Mouse (Mus musculus): ENCODE measurements around the gene E030018B13Rik.

E030018B13Rik gene

DNA sequence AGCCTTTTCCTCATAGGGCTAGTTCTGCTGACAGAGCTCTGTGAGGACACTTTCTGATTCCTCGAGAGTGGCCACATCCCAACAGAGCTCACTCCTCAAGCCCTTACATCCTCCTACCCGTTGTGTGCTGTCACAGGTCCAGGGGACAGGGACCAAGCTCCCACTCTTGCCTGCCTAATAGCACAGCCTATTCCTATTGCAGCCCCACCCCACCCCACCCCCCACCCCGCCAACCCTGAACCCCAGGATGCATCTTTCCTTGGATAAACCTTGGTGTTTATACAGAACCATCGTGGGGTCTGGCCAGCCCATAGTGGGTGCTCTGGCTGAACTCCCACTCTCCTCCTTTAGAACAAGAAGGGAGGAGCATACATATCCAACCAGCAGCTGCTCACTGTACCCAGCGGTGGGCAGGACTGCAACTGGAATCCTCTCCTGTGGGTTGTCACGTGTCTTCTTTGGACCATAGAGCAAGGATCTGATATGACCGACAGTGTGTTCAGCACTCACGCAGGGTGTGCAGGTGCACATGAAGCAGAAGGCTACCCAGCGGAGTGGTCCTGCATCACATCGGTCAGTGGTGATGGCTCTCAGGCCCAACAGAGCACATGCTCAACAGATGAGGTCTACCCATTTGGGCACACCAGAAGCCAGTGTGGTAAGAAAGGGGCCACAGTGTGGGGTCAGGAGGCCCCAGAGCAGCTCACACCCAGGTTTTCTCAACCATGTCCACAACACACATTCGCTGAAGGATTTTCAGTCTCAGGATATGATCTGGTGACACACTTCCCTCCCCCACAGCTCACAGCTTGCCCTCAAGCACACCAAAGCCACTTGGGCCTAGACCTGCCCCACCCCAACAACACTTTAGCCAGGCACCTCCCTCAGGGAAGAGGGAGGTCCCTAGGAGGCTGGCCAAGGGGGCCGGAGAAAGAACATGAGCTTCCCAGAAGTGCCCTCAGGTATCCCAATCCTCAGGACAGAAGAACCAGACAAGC is 2.4 kb downstream of the E030018B13Rik start:
- DNase-seq, result no peak

DNA sequence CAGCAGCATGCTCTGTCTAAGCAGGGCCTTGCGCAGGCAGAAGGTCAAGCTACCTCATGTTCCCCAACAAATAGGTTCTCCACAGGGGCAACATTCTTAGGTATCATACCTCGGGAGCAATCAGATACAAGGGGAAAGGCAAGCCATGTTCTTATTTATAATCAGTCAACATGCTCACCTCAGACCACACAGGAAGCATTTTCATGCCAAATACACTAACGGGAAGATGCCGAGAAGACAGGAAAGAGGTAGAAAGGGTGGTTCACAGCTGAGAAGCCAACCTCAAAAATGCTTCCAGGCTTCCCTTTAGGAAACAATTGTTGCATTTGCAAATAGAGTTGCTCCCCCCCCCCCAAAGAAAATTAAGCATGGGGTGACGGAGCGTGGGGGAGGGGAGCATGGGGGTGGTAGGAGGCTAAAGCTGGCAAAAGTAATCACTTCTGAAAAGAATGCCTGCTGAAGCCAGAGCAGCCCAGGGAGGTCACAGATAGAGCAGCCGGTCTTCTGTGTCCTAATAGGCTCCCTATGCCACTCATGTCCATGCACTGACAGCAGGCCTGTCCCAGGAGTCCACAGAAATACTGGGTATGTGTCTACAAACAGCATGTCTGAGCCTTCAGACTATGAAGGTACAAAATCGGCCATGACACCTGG is 5.4 kb downstream of the E030018B13Rik start:
- DNase-seq, result no peak

DNA sequence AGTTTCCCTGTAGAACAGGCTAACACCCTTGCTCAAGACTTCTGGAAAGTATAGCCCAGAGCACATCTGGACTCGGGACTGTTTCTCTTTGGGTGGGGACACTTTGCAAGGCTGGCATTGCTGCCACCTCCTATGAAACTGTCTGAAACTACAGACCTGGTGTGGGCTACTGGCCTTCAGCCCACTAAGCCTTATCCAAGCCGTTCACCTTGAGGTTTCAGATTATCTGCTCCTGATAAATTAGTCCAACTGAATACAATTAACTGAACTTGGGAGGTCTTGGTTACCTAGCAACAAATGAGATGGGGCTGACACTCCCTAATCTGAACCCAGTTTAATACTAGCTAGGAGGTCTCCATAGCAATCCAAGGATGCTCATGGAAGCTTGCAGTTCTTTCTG is 5.9 kb downstream of the E030018B13Rik start:
- no peak for DNase-seq

DNA sequence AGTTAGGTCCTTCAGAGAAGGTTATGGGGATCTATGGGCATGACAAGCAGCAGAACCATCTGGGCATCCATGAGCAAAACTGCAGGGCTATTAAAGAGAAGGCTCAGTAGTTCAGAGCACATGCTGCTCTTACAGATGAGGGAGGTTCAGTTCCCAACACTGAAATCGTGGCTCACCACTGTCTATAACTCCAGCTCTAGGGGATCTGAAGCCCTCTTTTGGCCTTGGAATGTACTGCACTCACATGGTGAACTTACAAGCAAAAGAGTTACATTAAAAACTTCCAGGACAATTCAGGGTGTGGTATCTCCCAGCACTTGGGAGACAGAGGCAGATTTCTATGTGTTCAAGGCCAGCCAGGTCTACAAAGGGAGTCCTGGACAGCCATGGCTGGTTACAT is 6.3 kb downstream of the E030018B13Rik start:
- DNase-seq, result no peak

DNA sequence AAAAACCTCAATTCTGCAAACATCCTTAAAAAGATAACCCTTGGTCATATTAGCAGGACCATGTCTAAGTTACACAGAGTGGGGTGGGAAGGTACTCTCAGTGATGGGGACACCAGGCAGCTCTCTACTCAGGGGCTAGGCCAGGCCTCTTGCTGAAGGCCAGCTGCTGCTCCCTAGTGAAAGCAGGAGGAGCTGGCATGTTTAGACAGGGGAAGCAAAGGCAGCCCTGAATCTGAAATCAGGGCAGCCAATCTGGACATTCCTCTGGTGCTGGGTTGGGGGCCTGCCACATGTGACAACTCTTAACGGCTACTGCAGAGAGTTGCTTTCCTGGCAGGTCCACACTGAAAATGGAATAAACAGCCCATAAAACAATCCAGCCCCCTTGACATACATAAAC is 7.5 kb downstream of the E030018B13Rik start:
- no peak for DNase-seq

DNA sequence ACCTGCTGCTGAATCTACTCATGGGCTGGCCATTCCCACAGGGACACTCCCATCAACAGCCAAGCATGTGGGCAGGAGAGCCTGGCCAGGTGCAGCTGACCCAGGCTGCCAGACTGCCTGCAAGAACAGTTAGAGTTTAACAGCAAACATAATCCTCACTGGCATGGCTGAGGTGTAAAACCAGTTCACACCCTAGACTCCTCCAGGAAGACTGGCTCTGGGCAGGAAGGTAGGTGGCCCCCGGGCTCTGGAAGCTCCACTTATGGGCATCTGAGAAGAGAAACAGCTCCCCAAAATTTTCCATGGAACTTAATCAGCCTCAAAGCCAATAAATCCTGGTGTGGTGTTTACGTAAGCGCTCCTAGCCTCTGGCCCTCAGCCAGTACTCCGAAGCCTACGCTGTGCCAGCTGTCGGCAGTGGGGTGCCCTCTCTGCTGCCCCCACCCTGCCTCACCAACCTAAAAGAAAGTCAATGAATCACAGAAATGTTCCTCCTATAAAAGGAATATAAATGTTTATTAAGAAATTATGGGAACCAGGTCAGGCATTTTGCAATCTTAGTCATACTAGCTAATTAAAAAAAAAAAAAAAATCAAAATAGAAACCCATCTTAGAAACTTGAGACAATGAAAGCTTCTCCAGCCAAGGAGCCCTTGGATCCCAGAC is 8.2 kb downstream of the E030018B13Rik start:
- DNase-seq, result peak; percentile 82

DNA sequence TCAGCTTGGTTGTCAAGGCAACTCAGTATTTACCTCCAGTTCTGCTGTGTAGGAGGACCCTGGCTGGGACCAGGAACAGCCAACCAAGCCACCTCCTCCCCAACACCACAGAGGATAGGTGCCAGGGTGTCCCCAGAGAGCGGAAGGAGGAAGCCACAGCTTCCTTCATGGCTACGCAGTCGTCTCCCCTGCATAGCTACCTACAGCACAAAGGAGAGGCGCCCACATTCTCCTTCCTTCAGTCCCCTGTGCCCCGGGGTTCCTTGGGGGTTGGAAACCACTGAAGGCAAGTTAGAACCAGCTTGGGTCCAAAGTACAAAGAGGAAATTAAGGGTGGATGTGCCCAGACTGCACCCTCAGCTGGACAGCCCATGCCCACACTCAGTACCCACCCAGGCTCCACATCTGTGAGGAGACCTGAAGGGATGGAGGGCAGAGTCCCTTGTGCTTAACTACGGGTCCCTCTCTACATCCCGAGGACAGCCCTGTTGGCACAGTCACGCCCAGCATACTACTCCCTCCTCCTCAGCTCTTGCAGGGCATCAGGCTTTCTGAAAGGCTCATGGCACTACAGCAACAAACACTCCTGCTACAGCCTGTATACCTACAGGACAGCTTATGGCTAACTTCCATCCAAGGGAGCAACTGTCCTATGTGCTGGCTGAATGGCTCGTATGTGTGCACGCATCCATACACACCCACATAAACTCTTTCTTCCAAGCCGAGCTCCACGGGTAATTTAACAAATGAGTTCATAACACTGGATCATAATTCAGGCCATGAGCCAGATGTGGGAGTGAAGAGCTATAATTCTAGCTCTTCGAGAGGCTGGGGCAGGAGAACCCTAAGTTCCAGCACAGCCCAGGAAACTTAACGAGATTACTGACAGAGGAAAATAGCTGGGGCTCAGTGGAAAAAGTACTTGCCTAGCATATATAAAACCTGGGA is 9.0 kb downstream of the E030018B13Rik start:
- DNase-seq, result no peak

DNA sequence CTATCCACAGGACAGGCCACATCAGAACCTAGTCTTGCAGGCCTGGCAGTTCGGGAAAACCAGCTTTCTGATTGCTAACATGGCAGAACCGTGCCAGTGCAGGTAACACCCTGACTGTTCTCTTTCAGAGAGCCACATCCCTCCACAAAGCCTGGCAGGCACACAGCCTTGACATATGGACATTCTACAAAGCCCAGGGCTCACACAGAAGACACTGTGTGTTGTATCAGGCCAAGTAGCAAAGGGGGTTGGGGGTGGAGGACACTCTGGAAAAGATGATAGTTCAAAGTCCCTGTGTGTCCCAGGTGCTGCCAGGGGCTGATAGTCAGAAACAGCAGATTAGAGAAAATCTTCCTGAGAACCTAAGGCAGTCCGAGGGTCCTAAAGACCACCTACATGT is 9.8 kb downstream of the E030018B13Rik start:
- peak; percentile 75 for DNase-seq

DNA sequence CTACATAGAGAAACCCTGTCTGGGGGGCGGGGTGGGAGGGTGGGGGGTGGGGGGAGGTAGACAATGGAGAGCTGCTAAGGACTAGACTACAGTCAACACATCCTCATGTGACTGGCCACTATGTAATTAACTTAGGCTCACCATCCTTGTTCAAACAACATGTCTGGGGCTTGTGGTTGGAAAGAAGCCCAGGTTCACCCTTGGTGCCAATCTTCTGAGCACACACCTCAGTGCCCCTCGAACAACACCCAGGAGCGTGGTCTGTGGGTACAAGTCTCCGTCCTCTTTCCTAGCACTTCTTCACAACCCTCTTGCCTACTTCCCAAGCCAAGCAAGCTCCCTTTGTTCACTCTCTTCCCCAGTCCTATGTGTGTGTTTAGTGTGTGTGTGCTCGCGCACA is 10.5 kb downstream of the E030018B13Rik start:
- DNase-seq, result no peak

DNA sequence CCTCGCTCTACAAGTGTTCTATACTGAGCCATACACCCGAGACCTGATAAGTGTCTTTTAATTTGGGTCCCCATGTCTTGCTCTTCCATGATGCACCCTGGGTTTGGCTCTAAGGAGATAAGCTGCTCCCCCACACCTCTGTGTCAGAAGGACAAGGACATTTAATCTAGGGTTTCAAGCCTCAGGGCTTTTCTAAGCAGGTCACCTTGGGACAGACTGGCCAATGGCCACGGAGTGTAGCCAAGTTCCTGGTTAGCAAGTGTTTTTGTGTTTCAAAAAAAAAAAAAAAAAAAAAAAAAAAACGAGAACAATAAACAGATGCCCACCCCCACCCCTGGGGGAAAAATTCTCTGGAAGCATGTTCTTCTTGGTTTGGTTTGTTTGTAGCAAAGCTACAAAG is 12.4 kb downstream of the E030018B13Rik start:
- DNase-seq, result peak; percentile 74

DNA sequence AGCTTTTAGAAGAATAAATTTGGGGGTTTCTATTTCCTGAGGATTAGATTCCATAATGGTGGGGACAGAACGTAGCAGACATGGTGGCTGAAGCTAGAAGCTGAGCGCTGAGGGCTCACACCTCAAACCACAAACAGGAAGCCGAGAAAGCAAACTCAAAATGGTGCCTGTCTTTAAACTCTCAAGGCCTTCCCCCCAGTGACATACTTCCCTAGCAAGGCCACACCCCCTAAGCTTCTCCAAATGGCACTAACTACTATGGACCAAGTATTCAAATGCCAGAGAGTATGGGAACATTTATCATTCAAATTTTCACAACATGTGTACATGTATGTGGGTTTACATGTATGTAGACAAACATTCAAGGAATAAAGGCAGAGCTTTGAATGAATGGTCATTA is 13.5 kb downstream of the E030018B13Rik start:
- DNase-seq, result no peak

DNA sequence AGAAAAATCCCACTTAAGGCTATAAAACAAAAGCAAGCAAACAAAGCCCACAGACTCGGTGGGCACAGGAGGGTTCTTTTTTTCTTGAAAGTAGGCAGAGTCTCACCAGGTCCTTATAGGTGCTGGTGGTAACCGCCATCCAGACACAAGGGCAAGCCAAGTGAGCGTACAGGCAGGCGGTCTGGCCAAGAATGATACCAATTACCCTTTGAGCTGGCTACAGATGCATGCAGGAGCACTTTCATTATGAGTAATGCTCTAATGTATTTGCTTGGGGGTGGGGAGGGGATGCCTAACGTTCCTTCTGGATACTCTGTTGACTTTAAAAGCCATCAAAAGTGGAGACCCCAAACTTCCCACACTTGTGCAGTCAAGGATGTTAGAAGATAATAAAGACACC is 14.1 kb downstream of the E030018B13Rik start:
- peak; percentile 25 for DNase-seq

DNA sequence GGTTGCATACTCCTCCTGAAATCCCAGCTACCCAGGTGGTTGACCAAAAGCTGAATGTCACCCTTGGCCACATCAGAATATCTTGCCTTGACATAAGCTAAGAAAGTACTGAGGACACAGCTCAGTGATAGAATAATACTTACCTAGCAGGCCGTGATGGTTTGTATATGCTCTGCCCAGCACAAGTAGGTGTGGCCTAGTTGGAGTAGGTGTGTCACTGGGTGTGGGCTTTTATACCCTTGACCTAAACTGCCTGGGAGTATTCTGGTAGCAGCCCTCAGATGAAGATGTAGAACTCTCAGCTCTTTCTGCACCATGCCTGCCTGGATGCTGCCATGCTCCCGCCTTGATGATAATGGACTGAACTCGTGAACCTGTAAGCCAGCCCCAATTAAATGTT is 15.8 kb downstream of the E030018B13Rik start:
- DNase-seq, result no peak

DNA sequence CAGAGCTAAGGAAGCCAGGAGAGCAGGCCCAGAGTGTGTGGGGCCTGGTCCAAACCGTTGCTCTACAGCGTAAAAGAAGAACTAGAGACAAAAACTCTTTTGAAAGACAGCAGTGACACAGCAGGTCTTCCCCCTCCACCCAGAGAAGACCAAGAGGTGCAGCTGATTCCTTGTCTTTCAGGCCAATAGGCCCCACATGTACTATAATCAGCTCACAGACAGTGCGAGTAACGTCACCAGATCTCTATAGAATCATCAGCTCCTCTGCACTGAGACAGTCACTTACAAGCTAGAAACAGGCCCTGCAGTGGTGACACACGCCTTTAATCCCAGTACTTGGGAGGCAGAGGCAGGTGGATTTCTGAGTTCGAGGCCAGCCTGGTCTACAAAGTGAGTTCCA is 17.2 kb downstream of the E030018B13Rik start:
- DNase-seq, result peak; percentile 36

DNA sequence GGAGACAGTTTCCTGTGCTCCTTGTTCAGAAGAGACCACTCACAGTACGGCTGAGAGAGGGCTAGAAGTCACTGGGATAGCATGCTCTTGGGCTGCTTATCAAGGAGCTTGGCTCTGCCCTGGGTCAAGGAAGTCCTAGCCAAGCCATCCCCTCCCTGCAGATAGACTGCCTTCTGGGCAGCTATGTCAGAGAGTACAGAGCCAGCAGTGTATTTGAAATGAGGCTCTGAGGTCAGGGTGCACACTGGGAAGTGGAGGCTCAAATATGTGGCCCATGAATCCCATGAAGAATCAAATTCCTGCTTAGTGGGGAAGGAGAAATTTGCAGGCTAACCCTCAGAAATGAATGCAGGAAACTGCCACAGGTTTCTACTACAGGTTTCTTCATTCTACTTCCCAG is 17.9 kb downstream of the E030018B13Rik start:
- DNase-seq, result peak; percentile 70

DNA sequence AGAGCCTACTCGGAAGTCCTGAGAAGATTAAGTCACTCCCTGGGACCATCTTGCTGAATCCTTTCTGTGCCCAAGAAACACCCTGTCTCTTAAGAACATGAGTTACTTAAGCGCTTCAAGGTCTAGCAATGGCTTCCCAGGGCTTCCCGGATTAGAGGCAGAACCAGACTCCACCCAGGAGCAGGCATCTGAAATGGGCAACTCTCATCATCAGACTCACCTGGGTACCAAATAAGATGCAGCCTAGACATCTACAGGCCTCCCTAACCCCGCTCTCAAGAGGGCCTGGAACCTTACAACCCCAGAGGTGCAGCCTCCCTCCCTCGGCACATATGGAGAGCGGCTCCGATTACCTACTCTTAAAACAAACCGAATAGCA is 19.1 kb downstream of the E030018B13Rik start:
- DNase-seq, result no peak

DNA sequence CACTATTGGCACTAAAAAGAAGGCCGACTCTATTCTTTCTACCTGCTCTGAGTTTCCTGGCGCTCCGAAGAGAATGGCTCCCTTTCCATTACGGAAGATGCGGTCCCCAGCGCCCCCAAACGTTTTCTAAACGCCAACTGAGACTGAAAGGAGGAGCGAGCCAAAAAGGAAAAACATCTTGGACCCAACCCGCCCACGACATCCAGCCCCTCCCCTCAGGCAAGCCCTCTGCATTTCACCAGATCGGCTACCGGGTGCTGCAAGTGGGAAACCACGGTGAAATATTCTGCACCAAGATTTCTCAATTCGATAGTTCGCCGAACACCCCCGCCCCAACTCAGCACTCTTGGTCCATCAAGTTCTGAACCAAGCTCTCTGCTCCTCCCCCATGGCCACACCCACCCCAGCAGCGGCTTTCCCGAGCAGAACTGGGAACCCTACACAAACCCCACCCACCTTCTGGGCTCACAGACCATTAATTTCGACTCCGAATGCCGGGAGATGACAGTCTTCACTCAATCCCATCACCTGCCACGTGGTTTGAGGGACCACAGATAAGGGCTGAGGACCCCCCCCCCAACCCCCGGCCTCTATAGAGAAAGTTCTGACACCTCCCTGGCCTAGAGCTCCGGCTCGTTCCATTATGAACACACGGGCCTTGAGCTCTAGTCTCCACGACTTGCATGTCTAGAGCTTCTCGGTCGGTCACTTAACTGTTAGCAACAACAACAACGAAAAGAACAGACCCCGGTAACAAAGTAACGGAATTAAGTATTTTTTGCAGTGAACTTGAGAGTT is 19.7 kb downstream of the E030018B13Rik start:
- DNase-seq, result peak; percentile 90

DNA sequence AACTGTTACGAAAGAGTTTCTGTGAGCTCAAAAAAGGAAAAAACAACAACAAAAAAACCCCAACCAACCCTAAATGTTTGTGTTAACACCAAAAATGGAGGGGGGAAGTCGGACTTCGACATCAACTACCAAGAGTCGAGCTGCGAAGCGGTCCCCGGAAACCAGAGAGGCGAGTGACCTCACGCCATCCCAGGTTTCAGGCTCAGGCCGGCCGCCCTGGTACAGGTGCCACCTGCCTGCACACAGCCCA is 20.3 kb downstream of the E030018B13Rik start:
- DNase-seq, result no peak

DNA sequence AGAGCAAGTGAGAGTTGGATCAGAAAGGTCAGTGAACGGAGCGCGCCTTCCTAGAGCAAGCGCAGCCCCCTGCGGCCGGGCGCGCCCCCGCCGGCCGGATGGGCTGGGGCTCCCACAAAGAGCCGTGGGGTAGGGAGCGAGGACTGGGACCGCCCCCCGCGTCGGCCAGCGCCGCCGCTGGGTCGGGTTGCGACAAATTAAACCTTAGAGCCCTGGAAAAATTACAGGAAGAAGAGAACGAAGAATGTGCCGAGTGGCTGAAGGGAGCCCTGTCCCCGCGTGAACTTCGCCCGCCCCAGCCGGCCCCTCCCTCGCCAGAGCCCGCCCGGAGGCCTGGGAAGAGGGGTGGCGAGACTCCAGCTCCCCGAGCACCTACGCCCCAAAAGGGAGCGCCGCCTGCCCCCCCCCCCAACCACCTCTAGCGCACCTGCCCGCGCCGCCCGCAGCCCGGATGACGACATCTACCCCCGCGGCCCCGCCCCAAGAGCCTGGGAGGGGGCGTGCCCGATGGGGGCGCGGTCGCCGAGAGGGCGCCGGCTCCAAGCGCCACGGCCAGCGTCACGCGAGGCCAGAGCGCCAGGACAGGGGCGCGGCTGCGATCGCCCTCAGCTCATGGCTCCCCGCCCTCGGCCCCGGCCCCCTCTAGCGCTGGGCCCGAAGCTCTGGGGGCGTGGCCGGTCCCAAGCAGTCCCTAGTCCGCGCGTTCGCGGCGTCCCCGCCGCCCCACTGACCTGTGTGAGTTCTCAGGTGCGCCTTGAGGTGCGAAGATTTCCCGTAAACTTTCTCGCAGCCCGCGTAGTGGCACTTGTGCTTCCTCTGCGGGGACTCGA is 20.8 kb downstream of the E030018B13Rik start:
- peak; percentile 88 for DNase-seq

DNA sequence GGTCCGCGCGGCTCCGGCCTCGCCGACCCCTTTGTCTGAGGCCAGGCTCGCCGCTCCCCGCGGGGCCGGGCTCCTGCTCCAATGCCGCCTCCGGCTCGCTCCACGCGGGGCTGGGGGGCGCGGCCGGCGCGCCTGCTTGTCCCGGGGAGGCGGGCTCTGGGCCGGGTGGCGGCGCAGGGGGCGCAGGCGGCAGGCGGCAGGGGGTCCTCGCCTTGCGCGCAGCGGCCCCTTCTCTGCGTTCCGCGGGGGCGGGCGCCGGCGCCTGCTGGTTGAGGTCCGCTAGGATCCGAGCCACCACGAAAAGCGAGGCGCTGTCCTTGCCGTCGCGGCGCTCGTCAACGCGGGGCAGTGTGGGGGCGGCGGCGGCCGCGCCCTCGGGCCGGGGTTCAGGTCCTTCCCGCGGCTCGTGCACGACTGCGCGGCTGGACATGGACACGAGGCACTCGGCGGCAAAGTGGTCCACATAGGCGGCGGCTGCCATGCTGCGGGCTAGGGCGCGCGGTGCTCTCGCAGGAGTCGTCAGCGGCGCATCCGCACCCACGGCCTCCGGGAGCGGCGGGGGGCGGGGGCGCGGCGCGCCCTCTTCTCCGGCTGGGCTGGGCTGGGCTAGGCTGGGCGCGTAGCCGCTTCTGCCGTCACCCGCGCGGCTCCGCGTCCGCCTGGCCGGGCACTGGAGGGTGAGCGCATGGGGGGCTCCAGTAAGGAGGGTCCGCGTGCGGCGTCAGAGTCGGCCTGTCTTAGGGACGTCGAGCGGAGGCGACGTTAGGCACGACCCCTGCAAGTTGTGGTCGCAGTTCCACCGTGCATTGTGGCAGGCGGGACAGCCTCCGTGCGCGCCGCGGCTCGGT is 21.6 kb downstream of the E030018B13Rik start:
- DNase-seq, result peak; percentile 84

Measured in cerebellum, adult 9-11 months (tissue).